Mouse (Mus musculus) heart, postnatal 0 days (tissue): Measurements from ENCODE around the gene Map2k6. TPM values are rescaled to one million over a fixed set of nuclear protein-coding genes. Genes with fewer than 3 reads are reported as not detected.
A peak's percentile ranks its signal among the peaks of the same experiment; 100 is the strongest.

ENCODE experiments used
- ATAC-seq: fragments of 200-750 bp; cut with Nextera tagmentation; 2 replicates; pipeline ENCODE4 v1.8.0; 2017; ENCODE audit warnings: low read depth, moderate number of reproducible peaks, moderate library complexity; ENCODE audit not compliant: insufficient read depth
- DNase-seq: peaks from one replicate; pipeline ENCODE4 v3.0.0-alpha.2; 2016; ENCODE audit warnings: low spot score
- H3K27ac ChIP-seq: fragments of 300-500 bp; sonication (generic); 2 replicates; pipeline ENCODE4 v1.5.1; 2014; ENCODE audit warnings: low read depth, mild to moderate bottlenecking
- H3K27me3 ChIP-seq: fragments of 300-500 bp; sonication (generic); 2 replicates; pipeline ENCODE4 v1.6.1; 2014; ENCODE audit warnings: low read length, mixed read lengths; ENCODE audit not compliant: control insufficient read depth, insufficient read depth
- H3K36me3 ChIP-seq: fragments of 300-500 bp; sonication (generic); replicated peaks from 2 replicates; pipeline ENCODE4 v1.6.1; 2014; ENCODE audit warnings: low read length, mixed read lengths; ENCODE audit not compliant: control insufficient read depth, insufficient read depth
- H3K4me1 ChIP-seq: fragments of 300-500 bp; sonication (generic); 2 replicates; pipeline ENCODE4 v1.6.1; 2014; ENCODE audit warnings: antibody characterized with exemption; ENCODE audit not compliant: control insufficient read depth, insufficient read depth
- H3K4me2 ChIP-seq: fragments of 300-500 bp; sonication (generic); 2 replicates; pipeline ENCODE4 v1.6.1; 2014; ENCODE audit warnings: low read depth, mild to moderate bottlenecking, low read length, moderate library complexity
- H3K4me3 ChIP-seq: fragments of 300-500 bp; sonication (generic); 2 replicates; pipeline ENCODE4 v1.5.1; 2014; ENCODE audit warnings: low read depth, low read length
- H3K9ac ChIP-seq: fragments of 300-500 bp; sonication (generic); replicated peaks from 2 replicates; pipeline ENCODE4 v1.6.1; 2014; ENCODE audit warnings: low read depth, low read length, mixed read lengths
- H3K9me3 ChIP-seq: fragments of 300-500 bp; sonication (generic); replicated peaks from 2 replicates; pipeline ENCODE4 v1.6.1; 2016; ENCODE audit warnings: low read length; ENCODE audit not compliant: control insufficient read depth
- CTCF ChIP-seq: IDR thresholded peaks from 2 replicates; pipeline ENCODE4 v1.5.1; 2016; ENCODE audit warnings: antibody characterized with exemption, control low read depth, low read depth
- EP300 ChIP-seq: IDR thresholded peaks from 2 replicates; pipeline ENCODE4 v1.6.1; 2016; ENCODE audit warnings: antibody characterized with exemption, low read depth
- WGBS: fragments of 180-500 bp; shearing (Covaris S2); extraction: QIAGEN DNeasy Blood & Tissue Kit; methylation state at CpG from one replicate; pipeline ENCODE4 v1.1.7; 2014; 5-methylcytosine and 5-hydroxymethylcytosine counted together
- polyA plus RNA-seq: library from polyadenylated mRNA; unstranded; fragments of >200 nt; fragmentation: Nextera tagmentation; extraction: Ambion mirVana; gene quantifications from 2 replicates; pipeline ENCODE4 v1.2.1, GENCODE M21; 2015
- total RNA-seq: library from RNA; depleted of rRNA; stranded (reverse); fragments of >200 nt; gene quantifications from 2 replicates; pipeline ENCODE4 v1.2.3, GENCODE M21; 2014; ENCODE audit warnings: low replicate concordance; rRNA removed

Gene Map2k6
- total and polyA plus RNA-seq, 2 experiments from 2014 or later = 9.3 to 17.4 TPM

DNA sequence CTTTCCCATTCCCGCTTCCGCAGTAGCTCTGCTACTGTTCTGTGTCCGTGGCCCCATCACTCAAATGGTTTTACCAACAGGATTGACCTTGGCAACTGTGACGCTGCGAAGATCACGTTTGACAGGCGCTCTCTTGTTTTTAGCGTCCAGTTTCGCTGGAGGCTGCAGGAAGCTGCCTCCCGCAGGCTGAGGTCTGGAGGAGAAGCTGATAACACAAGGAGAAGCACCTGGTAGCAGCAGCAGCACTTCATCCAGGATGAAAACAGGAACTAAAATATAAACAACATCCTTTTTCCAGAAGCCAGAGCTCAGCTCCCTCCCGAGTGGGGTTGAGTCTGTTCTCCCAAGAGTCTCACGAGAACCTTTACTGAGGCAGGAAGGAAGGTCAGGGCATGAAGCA, 164.3 kb downstream of the Map2k6 start:
- WGBS = 22% methylated on average over 12 of the region's 12 CpGs
- peak overlapping the region; percentile 43 for H3K4me2 ChIP-seq
- no peak for ATAC-seq
- no peaks in the 10 kb centered on the region for H3K9me3 ChIP-seq
- H3K9ac ChIP-seq = no peak overlapping the region
- no peak overlapping the region for H3K4me3 ChIP-seq
- TF ChIP-seq CTCF = no peak
- TF ChIP-seq EP300 = no peak
- H3K27ac ChIP-seq = no peak overlapping the region
- H3K4me1 ChIP-seq = no peaks in the 10 kb centered on the region; the same call in 1 of the 2 replicates
- H3K36me3 ChIP-seq = no peaks in the 10 kb centered on the region
- no peak for DNase-seq
- no peaks in the 10 kb centered on the region for H3K27me3 ChIP-seq

DNA sequence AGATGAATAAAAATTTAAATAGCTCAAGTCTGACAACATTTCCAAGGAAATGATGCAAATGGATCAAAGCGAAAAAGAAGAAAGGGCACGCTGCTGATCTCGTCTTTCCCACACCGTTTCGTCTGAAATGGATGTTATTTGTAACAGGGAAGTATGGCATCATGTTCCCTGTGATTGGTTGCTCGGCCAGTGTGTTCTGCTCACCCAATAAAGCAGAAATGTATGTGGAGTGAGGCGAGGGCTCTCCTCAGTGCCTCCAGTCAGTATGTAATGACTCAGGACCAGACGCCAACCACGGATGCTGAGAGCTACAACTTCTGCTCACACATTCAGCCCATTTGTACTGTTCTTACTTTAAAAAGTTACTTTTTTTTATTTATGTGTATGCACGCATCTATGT, 164.9 kb downstream of the Map2k6 start:
- no peak for DNase-seq
- no peaks in the 10 kb centered on the region for H3K9me3 ChIP-seq
- no peaks in the 10 kb centered on the region for H3K27me3 ChIP-seq
- no peaks in the 10 kb centered on the region; the same call in 1 of the 2 replicates for H3K4me1 ChIP-seq
- H3K4me2 ChIP-seq = 0 out of 2 replicates have a peak overlapping the region, but pooled peaks have one; percentile 43
- 73% methylated on average over 10 of the region's 10 CpGs for WGBS
- H3K36me3 ChIP-seq = no peaks in the 10 kb centered on the region
- TF ChIP-seq EP300 = no peak
- TF ChIP-seq CTCF = no peak
- H3K4me3 ChIP-seq = no peak overlapping the region
- no peak overlapping the region for H3K27ac ChIP-seq
- no peak overlapping the region for H3K9ac ChIP-seq
- no peak for ATAC-seq

DNA sequence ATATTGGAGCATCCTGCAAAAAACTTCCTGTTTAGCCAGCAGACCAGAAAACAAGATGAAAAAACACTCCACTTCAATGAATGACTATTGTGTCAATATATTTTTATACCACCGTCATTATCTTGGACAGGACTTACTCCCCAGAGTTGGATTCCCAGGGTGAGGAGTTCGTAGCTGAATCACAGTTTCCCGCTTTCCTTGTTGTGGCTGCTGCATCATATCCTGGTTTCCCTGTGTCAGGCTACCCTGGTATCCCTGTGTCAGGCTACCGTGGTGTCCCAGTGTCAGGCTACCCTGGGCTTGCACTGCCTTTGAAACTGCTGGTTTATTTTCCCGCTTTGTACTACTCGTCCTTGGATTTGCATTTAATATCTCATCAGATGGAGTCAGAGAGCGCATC, 167.4 kb downstream of the Map2k6 start:
- DNase-seq = no peak
- no peak for ATAC-seq
- Histone ChIP-seq H3K27me3 (no peaks in the 10 kb centered on the region), H3K27ac (no peak overlapping the region; the same call in 1 of the 2 replicates), H3K9me3 (no peaks in the 10 kb centered on the region), H3K4me2 (no peak overlapping the region), H3K36me3 (no peaks in the 10 kb centered on the region), H3K4me1 (no peaks in the 10 kb centered on the region; the same call in 1 of the 2 replicates), H3K4me3 (no peak overlapping the region), H3K9ac (no peak overlapping the region)
- WGBS = 65% methylated on average over 7 of the region's 7 CpGs
- TF ChIP-seq CTCF (no peak), EP300 (0 out of 2 replicates have a peak, but pooled peaks have one; percentile 14)

DNA sequence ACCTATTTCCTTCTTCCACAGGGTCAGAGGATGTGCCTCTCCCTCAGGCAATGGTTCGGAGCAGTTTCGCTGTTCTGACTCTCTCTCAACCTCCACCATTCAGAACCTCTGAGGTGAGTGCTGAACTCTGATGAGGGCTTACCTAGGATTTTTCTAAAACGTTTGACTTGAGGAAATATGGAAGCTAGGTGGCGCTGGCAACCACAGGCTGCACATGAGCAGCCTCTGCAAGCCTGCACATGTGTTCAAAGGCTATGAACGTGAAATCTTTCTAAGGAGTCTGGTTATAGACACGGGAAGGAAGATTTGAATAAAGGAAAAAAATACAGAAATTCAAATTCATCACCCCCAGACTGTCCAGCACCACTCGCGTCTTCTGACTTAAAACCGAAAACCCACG, 173.6 kb downstream of the Map2k6 start:
- ATAC-seq = no peak
- DNase-seq = peak; percentile 41
- TF ChIP-seq EP300 = no peak
- TF ChIP-seq CTCF = peak; percentile 85
- Histone ChIP-seq H3K36me3 (no peaks in the 10 kb centered on the region), H3K4me3 (no peak overlapping the region), H3K4me2 (no peak overlapping the region), H3K9me3 (no peaks in the 10 kb centered on the region), H3K27me3 (no peaks in the 10 kb centered on the region), H3K27ac (no peak overlapping the region), H3K9ac (no peak overlapping the region), H3K4me1 (no peaks in the 10 kb centered on the region)
- 51% methylated on average over 10 of the region's 10 CpGs for WGBS

Other genes with a start within 250 kb of the Map2k6 start
- 3.5 and 5.6 TPM in 2 replicates for gene Abca9, start 230.9 kb upstream of the Map2k6 start, total RNA-seq
- gene Abca9, start 230.9 kb upstream of the Map2k6 start, polyA plus RNA-seq = 2.3 and 2.6 TPM in 2 replicates
- gene Abca6, start 147.3 kb upstream of the Map2k6 start, total RNA-seq = 2.7 and 3.8 TPM in 2 replicates
- 1.8 and 2.3 TPM in 2 replicates for gene Abca6, start 147.3 kb upstream of the Map2k6 start, polyA plus RNA-seq
- gene Abca5, start 61.4 kb upstream of the Map2k6 start, total RNA-seq = 3.8 and 5.3 TPM in 2 replicates
- gene Abca5, start 61.4 kb upstream of the Map2k6 start, polyA plus RNA-seq = 2.5 and 2.6 TPM in 2 replicates